Mouse (Mus musculus) megakaryocyte-erythroid progenitor cell, adult 5-6 weeks (primary cell): ENCODE measurements around the gene Cacna2d2. TPM values are rescaled to one million over a fixed set of nuclear protein-coding genes. Genes with fewer than 3 reads are reported as not detected.

Experiments
- ATAC-seq: replicated peaks from 2 replicates; pipeline ENCODE4 v1.8.0; 2016; ENCODE audit warnings: mild to moderate bottlenecking, inconsistent platforms; ENCODE audit not compliant: severe bottlenecking, poor library complexity, low FRiP score, low TSS enrichment
- total RNA-seq, 2 experiments: library from RNA; stranded (forward) in 1 of 2; stranded (reverse) in 1 of 2; fragments of 200-1000, 215-1000 nt in 1 of 2; fragments of >200 nt in 1 of 2; fragmentation: Nextera tagmentation in 1 of 2; gene quantifications; 2 replicates each; pipeline ENCODE4 v1.2.3; 2014 to 2017

Cacna2d2 gene
- total RNA-seq, 2 experiments from 2014 or later: not detected

- 0 out of 2 replicates have a peak, but pooled peaks have one; percentile 11 for ATAC-seq
These were observed 52.0 kb downstream of the Cacna2d2 start for GRCm38 (mm10) chr9:107451400-107451799.

GRCm38 (mm10) chr9:107451891-107452521, 52.6 kb downstream of the Cacna2d2 start:
- ATAC-seq: 0 out of 2 replicates have a peak, but pooled peaks have one; percentile 25

- no peak for ATAC-seq
These were observed 53.1 kb downstream of the Cacna2d2 start for GRCm38 (mm10) chr9:107452552-107452951.

GRCm38 (mm10) chr9:107453151-107453550, 53.7 kb downstream of the Cacna2d2 start:
- ATAC-seq: no peak

GRCm38 (mm10) chr9:107456667-107457066, 57.3 kb downstream of the Cacna2d2 start:
- ATAC-seq: no peak

GRCm38 (mm10) chr9:107462907-107463306, 63.5 kb downstream of the Cacna2d2 start:
- no peak for ATAC-seq

GRCm38 (mm10) chr9:107463509-107463908, 64.1 kb downstream of the Cacna2d2 start:
- peak; percentile 83 for ATAC-seq

- ATAC-seq: 0 out of 2 replicates have a peak, but pooled peaks have one; percentile 24
These were observed 64.7 kb downstream of the Cacna2d2 start for GRCm38 (mm10) chr9:107464130-107464529.

GRCm38 (mm10) chr9:107465657-107466056, 66.2 kb downstream of the Cacna2d2 start:
- ATAC-seq: no peak

- no peak for ATAC-seq
These were observed 69.9 kb downstream of the Cacna2d2 start for GRCm38 (mm10) chr9:107469213-107469795.

- no peak for ATAC-seq
These were observed 71.0 kb downstream of the Cacna2d2 start for GRCm38 (mm10) chr9:107470427-107470826.

- no peak for ATAC-seq
These were observed 74.6 kb downstream of the Cacna2d2 start for GRCm38 (mm10) chr9:107474016-107474415.

GRCm38 (mm10) chr9:107478979-107479378, 79.6 kb downstream of the Cacna2d2 start:
- no peak for ATAC-seq

- no peak for ATAC-seq
These were observed 80.2 kb downstream of the Cacna2d2 start for GRCm38 (mm10) chr9:107479593-107479992.

GRCm38 (mm10) chr9:107480477-107481069, 81.2 kb downstream of the Cacna2d2 start:
- ATAC-seq: no peak

GRCm38 (mm10) chr9:107481340-107481739, 81.9 kb downstream of the Cacna2d2 start:
- no peak for ATAC-seq

- ATAC-seq: no peak
These were observed 82.6 kb downstream of the Cacna2d2 start for GRCm38 (mm10) chr9:107482004-107482403.

- 0 out of 2 replicates have a peak, but pooled peaks have one; percentile 42 for ATAC-seq
These were observed 83.4 kb downstream of the Cacna2d2 start for GRCm38 (mm10) chr9:107482770-107483169.

- no peak for ATAC-seq
These were observed 84.3 kb downstream of the Cacna2d2 start for GRCm38 (mm10) chr9:107483714-107484113.

- no peak for ATAC-seq
These were observed 84.9 kb downstream of the Cacna2d2 start for GRCm38 (mm10) chr9:107484302-107484701.

- ATAC-seq: no peak
These were observed 85.4 kb downstream of the Cacna2d2 start for GRCm38 (mm10) chr9:107484766-107485165.
